Mouse (Mus musculus) lung, postnatal 0 days (tissue): ENCODE measurements around the gene Olfr419. TPM values are rescaled to one million over a fixed set of nuclear protein-coding genes. Genes with fewer than 3 reads are reported as not detected.

ENCODE experiments used
- ATAC-seq: fragments of 200-750 bp; cut with Nextera tagmentation; 2 replicates; pipeline ENCODE4 v1.8.0; 2017; ENCODE audit warnings: moderate library complexity
- DNase-seq: peaks from one replicate; pipeline ENCODE4 v3.0.0-alpha.2; 2016; ENCODE audit warnings: low spot score
- H3K27ac ChIP-seq: fragments of 300-500 bp; sonication (generic); 2 replicates; pipeline ENCODE4 v1.5.1; 2014; ENCODE audit warnings: antibody characterized with exemption, mild to moderate bottlenecking, low read length, mixed read lengths
- H3K27me3 ChIP-seq: fragments of 300-500 bp; sonication (generic); replicated peaks from 2 replicates; pipeline ENCODE4 v1.6.1; 2014; ENCODE audit warnings: low read length, mixed read lengths; ENCODE audit not compliant: insufficient read depth
- H3K36me3 ChIP-seq: fragments of 300-500 bp; sonication (generic); 2 replicates; pipeline ENCODE4 v1.6.1; 2014; ENCODE audit warnings: low read length, mixed read lengths; ENCODE audit not compliant: insufficient read depth
- H3K4me1 ChIP-seq: fragments of 300-500 bp; sonication (generic); 2 replicates; pipeline ENCODE4 v1.6.1; 2014; ENCODE audit warnings: antibody characterized with exemption, low read depth, low read length, mixed read lengths; ENCODE audit not compliant: insufficient read depth
- H3K4me2 ChIP-seq: fragments of 300-500 bp; sonication (generic); replicated peaks from 2 replicates; pipeline ENCODE4 v1.6.1; 2014; ENCODE audit warnings: low read depth, mild to moderate bottlenecking, low read length, moderate library complexity, mixed read lengths
- H3K4me3 ChIP-seq: fragments of 300-500 bp; sonication (generic); 2 replicates; pipeline ENCODE4 v1.5.1; 2014; ENCODE audit warnings: low read depth, low read length
- H3K9ac ChIP-seq: fragments of 300-500 bp; sonication (generic); replicated peaks from 2 replicates; pipeline ENCODE4 v1.6.1; 2014; ENCODE audit warnings: low read depth, mild to moderate bottlenecking
- H3K9me3 ChIP-seq: fragments of 300-500 bp; sonication (generic); 2 replicates; pipeline ENCODE4 v1.6.1; 2016; ENCODE audit warnings: low read length, mixed read lengths
- CTCF ChIP-seq: IDR thresholded peaks from 2 replicates; pipeline ENCODE4 v1.5.1; 2016; ENCODE audit warnings: antibody characterized with exemption, mild to moderate bottlenecking
- EP300 ChIP-seq: IDR thresholded peaks from 2 replicates; pipeline ENCODE4 v1.6.1; 2016; ENCODE audit warnings: antibody characterized with exemption, mild to moderate bottlenecking, control low read depth
- WGBS: fragments of 180-500 bp; shearing (Covaris S2); extraction: QIAGEN DNeasy Blood & Tissue Kit; methylation state at CpG from one replicate; pipeline ENCODE4 v1.1.7; 2014; 5-methylcytosine and 5-hydroxymethylcytosine counted together
- polyA plus RNA-seq: library from polyadenylated mRNA; unstranded; fragments of >200 nt; fragmentation: Nextera tagmentation; extraction: Ambion mirVana; gene quantifications from 2 replicates; pipeline ENCODE4 v1.2.1, GENCODE M21; 2015

Olfr419 gene
- polyA plus RNA-seq: not detected in 2 replicates

- 69% methylated on average over 3 of the region's 3 CpGs for WGBS
- Histone ChIP-seq H3K27me3 (no peaks in the 10 kb centered on the region), H3K9ac (no peak within 1 kb of the TSS), H3K4me3 (no peak within 1 kb of the TSS), H3K9me3 (no peaks in the 10 kb centered on the region), H3K27ac (no peak within 1 kb of the TSS), H3K4me1 (no peaks in the 10 kb centered on the region), H3K4me2 (no peak within 1 kb of the TSS), H3K36me3 (no peaks in the 10 kb centered on the region)
- TF ChIP-seq EP300 (no peak), CTCF (no peak)
- no peak for DNase-seq
- no peak for ATAC-seq
These were observed at the start of gene Olfr419 for GRCm38 (mm10) chr1:174251961-174252360. Olfr419 (minus strand) TSS chr1:174252061.

DNA sequence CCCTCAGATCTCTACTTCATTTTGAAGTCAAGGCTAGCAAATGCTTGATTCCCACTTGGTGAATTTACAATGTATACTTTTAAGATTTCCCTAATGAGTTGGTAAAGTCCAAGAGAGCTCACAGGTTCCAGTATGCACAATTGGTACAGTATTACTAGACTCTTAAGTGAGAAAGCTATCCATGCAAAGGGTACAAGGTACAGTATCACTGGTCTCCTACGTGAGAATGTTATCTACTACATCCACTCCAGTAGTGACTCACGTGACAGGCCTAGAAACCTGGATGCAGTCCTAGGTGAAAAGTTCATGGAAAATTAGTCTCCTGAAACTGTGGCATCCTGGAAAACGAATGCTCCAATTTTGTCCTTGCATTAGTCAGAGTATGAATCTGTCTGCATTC, 18.8 kb upstream of the Olfr419 start:
- no peaks in the 10 kb centered on the region for H3K4me1 ChIP-seq
- H3K27ac ChIP-seq: no peak overlapping the region
- H3K4me3 ChIP-seq: no peak overlapping the region
- ATAC-seq (no peak), DNase-seq (no peak)
- H3K36me3 ChIP-seq: no peaks in the 10 kb centered on the region
- 63% methylated on average over 3 of the region's 3 CpGs for WGBS
- H3K4me2 ChIP-seq: no peak overlapping the region
- H3K27me3 ChIP-seq: no peaks in the 10 kb centered on the region
- H3K9ac ChIP-seq: no peak overlapping the region
- TF ChIP-seq EP300 (no peak), CTCF (no peak)
- H3K9me3 ChIP-seq: no peaks in the 10 kb centered on the region

- ATAC-seq: no peak
These were observed 17.3 kb upstream of the Olfr419 start for GRCm38 (mm10) chr1:174269162-174269561.

DNA sequence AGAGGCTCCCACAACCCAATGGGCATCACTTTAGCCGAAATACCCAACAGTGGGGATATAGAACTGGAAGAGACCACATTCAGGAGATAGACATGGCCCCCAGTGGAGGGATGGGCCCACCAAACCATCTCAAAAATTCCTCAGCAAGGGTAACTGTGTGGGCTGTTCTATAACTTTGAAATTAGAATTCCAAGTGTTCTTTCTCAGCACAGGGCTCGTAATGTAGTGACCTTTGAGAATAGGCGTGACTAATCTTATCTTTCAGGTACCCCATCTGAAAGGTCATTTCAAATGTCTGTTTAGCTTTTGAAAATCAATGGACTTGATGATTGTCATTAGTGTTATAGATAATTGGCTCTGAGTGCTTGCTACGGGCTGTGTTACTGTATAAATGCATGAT, 16.0 kb upstream of the Olfr419 start:
- ATAC-seq (no peak), DNase-seq (no peak)
- Histone ChIP-seq H3K4me3 (no peak overlapping the region), H3K4me1 (no peaks in the 10 kb centered on the region), H3K36me3 (no peaks in the 10 kb centered on the region), H3K27me3 (no peaks in the 10 kb centered on the region), H3K9me3 (no peaks in the 10 kb centered on the region), H3K9ac (no peak overlapping the region), H3K4me2 (no peak overlapping the region), H3K27ac (no peak overlapping the region)
- TF ChIP-seq EP300 (no peak), CTCF (no peak)
- WGBS: 81% methylated on average over 4 of the region's 4 CpGs

More at GRCm38 (mm10) chr1:174269162-174269561, 17.3 kb upstream of the Olfr419 start:
- TF ChIP-seq EP300 (no peak), CTCF (no peak)
- Histone ChIP-seq H3K9ac (no peak overlapping the region), H3K27ac (no peak overlapping the region), H3K4me3 (no peak overlapping the region), H3K9me3 (no peaks in the 10 kb centered on the region), H3K36me3 (no peaks in the 10 kb centered on the region), H3K4me1 (no peaks in the 10 kb centered on the region), H3K27me3 (no peaks in the 10 kb centered on the region), H3K4me2 (no peak overlapping the region)
- no peak for DNase-seq
- 44% methylated on average over 4 of the region's 4 CpGs for WGBS

GRCm38 (mm10) chr1:174250376-174250775, 1.5 kb downstream of the Olfr419 start:
- no peak overlapping the region for H3K4me3 ChIP-seq
- DNase-seq (no peak), ATAC-seq (no peak)
- TF ChIP-seq EP300 (no peak), CTCF (no peak)
- no peak overlapping the region for H3K4me2 ChIP-seq
- H3K9me3 ChIP-seq: no peaks in the 10 kb centered on the region
- H3K27ac ChIP-seq: no peak overlapping the region
- no peaks in the 10 kb centered on the region for H3K27me3 ChIP-seq
- no peak overlapping the region for H3K9ac ChIP-seq
- 70% methylated on average over 2 of the region's 2 CpGs for WGBS
- no peaks in the 10 kb centered on the region for H3K36me3 ChIP-seq
- no peaks in the 10 kb centered on the region for H3K4me1 ChIP-seq

- H3K4me2 ChIP-seq: no peak overlapping the region
- DNase-seq (no peak), ATAC-seq (no peak)
- no peak overlapping the region for H3K9ac ChIP-seq
- H3K9me3 ChIP-seq: no peaks in the 10 kb centered on the region
- TF ChIP-seq EP300: no peak
- TF ChIP-seq CTCF: no peak
- no peak overlapping the region for H3K4me3 ChIP-seq
- no peak overlapping the region for H3K27ac ChIP-seq
- no peaks in the 10 kb centered on the region for H3K36me3 ChIP-seq
- no peaks in the 10 kb centered on the region for H3K4me1 ChIP-seq
- no peaks in the 10 kb centered on the region for H3K27me3 ChIP-seq
- WGBS: 82% methylated on average over 6 of the region's 6 CpGs
These were observed 4.7 kb downstream of the Olfr419 start for GRCm38 (mm10) chr1:174247170-174247569.

DNA sequence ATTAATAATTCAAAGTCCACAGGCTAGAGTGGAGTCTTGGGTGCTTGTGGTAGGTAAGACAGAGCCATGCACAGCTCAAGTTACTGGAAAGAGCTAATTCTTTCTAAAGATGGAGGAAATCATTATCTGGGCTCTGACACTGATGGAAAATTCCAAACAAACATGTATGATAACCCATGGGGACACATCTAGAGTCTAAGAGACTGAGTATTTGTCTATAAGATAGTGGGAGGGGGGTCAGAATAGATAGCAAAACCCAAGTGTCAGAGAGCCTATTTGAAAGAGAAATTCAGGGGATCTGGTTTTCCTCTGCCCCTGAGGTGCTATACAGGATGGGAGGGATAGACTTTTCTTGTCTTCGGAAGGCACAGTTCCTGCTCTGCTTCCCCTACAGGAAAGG, 5.8 kb downstream of the Olfr419 start:
- DNase-seq: no peak
- WGBS: 61% methylated on average over 1 of the region's 1 CpGs

More for the DNA sequence above, 5.8 kb downstream of the Olfr419 start:
- Histone ChIP-seq H3K4me3 (no peak overlapping the region), H3K36me3 (no peaks in the 10 kb centered on the region), H3K4me1 (no peaks in the 10 kb centered on the region), H3K9me3 (no peaks in the 10 kb centered on the region), H3K9ac (no peak overlapping the region), H3K27ac (no peak overlapping the region), H3K27me3 (no peaks in the 10 kb centered on the region), H3K4me2 (no peak overlapping the region)
- TF ChIP-seq CTCF (no peak), EP300 (no peak)
- no peak for ATAC-seq
